Mouse (Mus musculus): Measurements from ENCODE around the gene Naaladl1. TPM values are rescaled to one million over a fixed set of nuclear protein-coding genes. Genes with fewer than 3 reads are reported as not detected.
"Not testable (repeated sequence)": the region's sequence is repeated elsewhere in the genome, so short reads cannot be mapped to it uniquely, and the experiment has no call there.

The Naaladl1 gene
- polyA plus RNA-seq, 1 experiment from 2014 or later, result 0.24 TPM

DNA sequence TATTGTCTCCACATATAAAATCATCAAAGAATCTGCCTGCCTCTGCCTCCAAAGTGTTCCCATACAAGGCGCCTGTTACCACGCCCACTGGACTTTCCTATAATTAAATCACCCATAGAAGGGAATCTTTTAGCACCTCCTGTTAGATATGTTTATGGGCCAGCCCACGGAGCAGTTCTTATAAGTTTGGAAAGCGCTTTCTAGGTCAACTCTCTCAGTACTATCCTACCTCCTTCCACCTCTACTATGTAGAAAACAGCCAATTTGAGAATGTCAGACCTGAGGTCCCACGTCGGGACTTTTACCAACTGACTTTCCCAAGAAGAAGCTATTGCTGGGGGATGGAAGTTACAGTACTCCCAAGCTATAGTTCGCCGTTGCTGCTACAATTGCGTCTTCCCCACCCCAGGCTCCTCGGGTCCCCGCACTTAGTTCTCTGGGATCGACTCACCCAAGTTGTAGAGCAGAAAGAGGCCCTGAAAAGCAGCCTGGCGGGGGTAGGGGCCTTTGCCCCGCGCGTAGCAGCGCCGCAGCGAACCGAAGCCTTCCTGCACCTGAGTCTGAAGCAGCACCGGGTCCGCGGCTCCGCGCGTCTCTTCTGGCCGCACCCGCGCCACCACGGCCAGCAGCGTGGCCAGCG is 11.9 kb downstream of the Naaladl1 start:
- H3K27me3 ChIP-seq (replicated peaks), result no peaks in the 10 kb centered on the region
- no peaks in the 10 kb centered on the region for H3K9me3 ChIP-seq
- H3K4me3 ChIP-seq, result peak overlapping the region; percentile 90
- H3K4me1 ChIP-seq, result peaks cover 22% of the 10 kb centered on the region
- no peak; the same call in 1 of the 2 replicates for ATAC-seq (ENCODE audit: extremely low read depth, insufficient number of reproducible peaks, low FRiP score, low TSS enrichment)
- H3K9ac ChIP-seq, result peak overlapping the region; percentile 94
- H3K4me2 ChIP-seq, result peak overlapping the region; percentile 92
- 5% methylated on average over 32 of the region's 32 CpGs for WGBS
- peak overlapping the region; percentile 97 for H3K27ac ChIP-seq (replicated peaks)
- H3K36me3 ChIP-seq, result peaks cover 50% of the 10 kb centered on the region

DNA sequence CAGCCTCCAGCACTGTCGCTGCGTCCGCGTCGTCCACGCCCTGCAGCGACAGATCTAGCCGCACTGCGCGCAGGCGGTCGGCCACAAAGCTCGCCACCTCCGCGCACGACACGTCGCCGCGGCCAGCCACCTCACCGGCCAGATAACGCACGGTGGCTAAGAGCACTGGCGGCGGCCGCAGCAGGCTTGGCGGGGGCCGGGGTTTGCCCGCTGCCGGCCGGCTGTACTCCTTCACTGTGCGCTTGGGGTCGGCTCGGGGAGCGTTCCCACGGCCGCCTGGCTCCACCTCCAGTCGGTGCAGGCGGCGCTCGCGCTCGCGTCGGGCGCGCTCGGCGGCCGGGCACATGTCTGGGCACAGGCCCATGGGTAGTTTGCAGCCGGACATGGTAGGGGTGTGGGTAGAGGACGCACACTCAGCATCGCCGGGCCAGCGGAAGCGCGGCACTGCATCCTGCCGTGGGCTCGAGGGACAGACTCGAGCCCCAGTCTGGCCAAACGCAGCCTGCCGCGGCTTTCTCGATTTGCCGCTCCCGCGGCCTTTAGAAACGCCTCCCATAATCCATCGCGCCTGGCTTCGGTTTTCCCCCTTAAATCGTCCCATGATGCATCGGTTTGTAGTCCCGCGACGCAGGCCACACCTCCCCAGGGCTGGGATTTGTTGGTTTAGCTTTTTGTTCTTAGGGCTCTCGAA is 12.5 kb downstream of the Naaladl1 start, which contains the start of gene Sac3d1:
Gene Sac3d1 (minus strand): TSS at position 665 of the 691 bp plus-strand sequence.
- peak; percentile 65; the same call in 1 of the 2 replicates for ATAC-seq (ENCODE audit: extremely low read depth, insufficient number of reproducible peaks, low FRiP score, low TSS enrichment)
- WGBS, result under 1% methylated on average over 77 of the region's 77 CpGs
- Histone ChIP-seq H3K4me3 (peak within 1 kb of the TSS; percentile 90), H3K9me3 (no peaks in the 10 kb centered on the region), H3K36me3 (peaks cover 50% of the 10 kb centered on the region), H3K4me1 (peaks cover 22% of the 10 kb centered on the region), H3K27me3 (replicated peaks) (no peaks in the 10 kb centered on the region), H3K9ac (peak within 1 kb of the TSS; percentile 94), H3K4me2 (peak within 1 kb of the TSS; percentile 92), H3K27ac (replicated peaks) (peak within 1 kb of the TSS; percentile 97)

DNA sequence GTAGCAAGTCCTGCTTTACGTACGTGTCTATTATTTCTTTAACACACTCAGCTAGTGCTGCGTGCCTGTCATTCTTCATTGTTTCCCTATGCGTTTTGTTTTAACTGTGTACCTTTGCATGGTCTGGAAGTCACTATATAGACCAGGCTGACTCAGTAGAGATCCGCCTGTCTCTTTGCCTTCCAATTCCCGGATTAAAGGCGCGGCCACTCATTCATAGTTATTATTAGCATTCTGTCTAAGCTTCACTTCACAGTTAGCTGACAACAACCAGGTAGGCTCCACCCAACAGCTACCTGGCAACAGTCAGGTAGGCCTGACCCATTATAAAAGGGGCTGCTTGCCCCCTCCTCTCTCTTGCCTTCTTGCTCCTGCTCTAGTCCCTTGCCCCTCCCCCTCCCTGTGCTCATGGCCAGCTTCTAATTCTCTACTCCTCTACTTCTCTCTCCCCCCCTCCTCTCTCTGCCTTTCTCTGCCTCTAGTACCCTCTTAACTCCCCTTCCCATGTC is 13.1 kb downstream of the Naaladl1 start:
- 2% methylated on average over 8 of the region's 8 CpGs for WGBS
- Histone ChIP-seq H3K4me3 (peak overlapping the region; percentile 90), H3K4me2 (peak overlapping the region; percentile 92), H3K9ac (peak overlapping the region; percentile 94), H3K27ac (replicated peaks) (peak overlapping the region; percentile 97), H3K4me1 (peaks cover 22% of the 10 kb centered on the region), H3K9me3 (no peaks in the 10 kb centered on the region), H3K27me3 (replicated peaks) (no peaks in the 10 kb centered on the region), H3K36me3 (peaks cover 48% of the 10 kb centered on the region)
- no peak for ATAC-seq (ENCODE audit: extremely low read depth, insufficient number of reproducible peaks, low FRiP score, low TSS enrichment)

DNA sequence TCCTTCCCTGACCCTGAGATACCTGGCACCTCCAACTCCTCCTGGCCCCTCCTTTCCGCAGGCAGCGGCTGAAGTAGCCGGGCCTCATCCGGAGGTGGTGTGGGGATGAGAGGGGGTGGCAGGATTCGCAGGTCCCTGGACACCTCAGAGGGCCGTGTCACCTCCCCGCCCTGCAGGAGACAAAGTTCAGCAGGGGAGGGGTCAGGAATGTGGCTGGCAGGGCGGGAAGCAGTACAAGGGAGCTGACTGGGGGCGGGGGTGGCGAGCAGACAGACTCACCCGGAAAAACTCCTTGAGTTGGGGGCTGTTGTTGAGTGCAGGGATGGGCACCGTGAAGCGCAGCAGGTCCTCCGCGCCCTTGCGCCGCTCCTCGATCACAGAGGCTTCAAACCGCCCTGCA is 16.2 kb downstream of the Naaladl1 start:
- ATAC-seq (ENCODE audit: extremely low read depth, insufficient number of reproducible peaks, low FRiP score, low TSS enrichment), result no peak
- no peak overlapping the region for H3K4me3 ChIP-seq
- no peak overlapping the region for H3K27ac ChIP-seq (replicated peaks)
- H3K4me1 ChIP-seq, result peaks cover 14% of the 10 kb centered on the region
- 22% methylated on average over 19 of the region's 19 CpGs for WGBS
- peaks cover 20% of the 10 kb centered on the region for H3K36me3 ChIP-seq
- H3K4me2 ChIP-seq, result peak overlapping the region; percentile 30; the same call in 1 of the 2 replicates
- no peaks in the 10 kb centered on the region for H3K27me3 ChIP-seq (replicated peaks)
- peak overlapping the region; percentile 59 for H3K9ac ChIP-seq
- H3K9me3 ChIP-seq, result no peaks in the 10 kb centered on the region; the same call in 1 of the 2 replicates

DNA sequence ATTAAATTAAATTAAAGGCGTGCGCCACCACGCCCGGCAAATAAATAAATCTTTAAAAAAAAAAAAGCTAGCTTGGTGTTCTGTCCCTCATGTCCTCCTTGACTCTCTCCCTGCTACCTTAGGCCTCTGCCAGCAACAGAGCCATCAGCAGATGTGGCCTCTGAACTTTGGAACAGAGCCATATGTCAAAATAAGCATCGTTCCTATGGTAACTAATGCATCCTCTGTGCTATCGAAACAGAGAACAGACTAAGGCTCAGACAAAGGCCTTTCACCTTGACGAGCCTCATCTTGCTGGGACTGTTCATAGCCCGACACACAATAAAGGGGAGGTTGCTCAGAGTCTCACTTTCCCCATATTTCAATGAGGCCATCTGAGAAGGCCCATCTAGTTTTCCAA is 17.7 kb downstream of the Naaladl1 start:
- no peak overlapping the region for H3K4me3 ChIP-seq
- peaks cover 14% of the 10 kb centered on the region for H3K4me1 ChIP-seq
- peaks cover 18% of the 10 kb centered on the region for H3K36me3 ChIP-seq
- no peak for ATAC-seq (ENCODE audit: extremely low read depth, insufficient number of reproducible peaks, low FRiP score, low TSS enrichment)
- no peak overlapping the region for H3K4me2 ChIP-seq
- H3K9me3 ChIP-seq, result no peaks in the 10 kb centered on the region; the same call in 1 of the 2 replicates
- 83% methylated on average over 8 of the region's 8 CpGs for WGBS
- no peak overlapping the region for H3K27ac ChIP-seq (replicated peaks)
- no peaks in the 10 kb centered on the region for H3K27me3 ChIP-seq (replicated peaks)
- H3K9ac ChIP-seq, result no peak overlapping the region; the same call in 1 of the 2 replicates

DNA sequence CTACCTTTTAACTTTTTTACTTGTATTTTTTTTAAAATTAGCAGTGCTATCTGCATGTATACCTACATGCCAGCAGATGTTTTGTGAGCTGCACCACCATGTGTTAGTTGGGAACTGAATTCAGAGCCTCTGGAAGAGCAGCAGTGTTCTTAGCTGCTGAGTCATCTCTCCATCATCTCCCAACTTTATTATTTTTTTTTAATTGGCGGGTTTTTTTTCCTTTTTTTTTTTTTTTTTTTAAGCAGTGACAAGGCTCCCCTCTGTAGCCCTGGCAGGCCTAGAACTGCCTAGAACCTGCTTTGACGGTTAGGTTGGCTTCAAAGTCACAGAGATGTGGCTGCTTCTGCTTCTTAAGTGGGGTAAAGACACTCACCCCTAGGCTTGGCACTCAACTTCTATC is 19.3 kb downstream of the Naaladl1 start:
- Histone ChIP-seq H3K4me2 (no peak overlapping the region), H3K4me1 (peaks cover 13% of the 10 kb centered on the region; the same call in 1 of the 2 replicates), H3K27me3 (replicated peaks) (no peaks in the 10 kb centered on the region), H3K4me3 (no peak overlapping the region), H3K27ac (replicated peaks) (no peak overlapping the region), H3K9ac (no peak overlapping the region), H3K9me3 (no peaks in the 10 kb centered on the region; the same call in 1 of the 2 replicates), H3K36me3 (peaks cover 16% of the 10 kb centered on the region)
- WGBS, result 75% methylated on average over 2 of the region's 2 CpGs
- no peak for ATAC-seq (ENCODE audit: extremely low read depth, insufficient number of reproducible peaks, low FRiP score, low TSS enrichment)

DNA sequence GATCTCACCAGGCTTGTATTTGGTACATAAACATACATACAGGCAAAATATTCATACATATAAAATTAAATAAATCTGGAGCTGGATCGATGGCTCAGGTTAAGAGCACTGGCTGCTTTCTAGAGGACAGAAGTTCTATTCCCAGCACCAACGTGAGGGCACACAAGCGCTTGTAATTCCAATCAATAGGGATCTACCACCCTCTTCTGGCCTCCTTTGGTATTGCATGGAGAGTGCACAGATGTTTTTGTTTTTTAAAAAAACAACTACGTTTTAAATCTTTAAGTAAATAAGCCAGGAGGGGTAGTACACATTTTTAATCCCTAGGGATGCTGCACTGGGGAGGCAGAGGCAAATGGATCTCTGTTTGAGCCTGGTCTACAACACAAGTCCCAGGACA is 20.7 kb downstream of the Naaladl1 start:
- Histone ChIP-seq H3K27me3 (replicated peaks) (no peaks in the 10 kb centered on the region), H3K4me2 (peak overlapping the region; percentile 73; the same call in 1 of the 2 replicates), H3K4me3 (no peak overlapping the region), H3K27ac (replicated peaks) (no peak overlapping the region), H3K36me3 (peaks cover 3% of the 10 kb centered on the region), H3K9me3 (no peaks in the 10 kb centered on the region; the same call in 1 of the 2 replicates), H3K4me1 (peaks cover 13% of the 10 kb centered on the region; the same call in 1 of the 2 replicates), H3K9ac (no peak overlapping the region)
- ATAC-seq (ENCODE audit: extremely low read depth, insufficient number of reproducible peaks, low FRiP score, low TSS enrichment), result no peak
- 23% methylated on average over 4 of the region's 4 CpGs for WGBS

DNA sequence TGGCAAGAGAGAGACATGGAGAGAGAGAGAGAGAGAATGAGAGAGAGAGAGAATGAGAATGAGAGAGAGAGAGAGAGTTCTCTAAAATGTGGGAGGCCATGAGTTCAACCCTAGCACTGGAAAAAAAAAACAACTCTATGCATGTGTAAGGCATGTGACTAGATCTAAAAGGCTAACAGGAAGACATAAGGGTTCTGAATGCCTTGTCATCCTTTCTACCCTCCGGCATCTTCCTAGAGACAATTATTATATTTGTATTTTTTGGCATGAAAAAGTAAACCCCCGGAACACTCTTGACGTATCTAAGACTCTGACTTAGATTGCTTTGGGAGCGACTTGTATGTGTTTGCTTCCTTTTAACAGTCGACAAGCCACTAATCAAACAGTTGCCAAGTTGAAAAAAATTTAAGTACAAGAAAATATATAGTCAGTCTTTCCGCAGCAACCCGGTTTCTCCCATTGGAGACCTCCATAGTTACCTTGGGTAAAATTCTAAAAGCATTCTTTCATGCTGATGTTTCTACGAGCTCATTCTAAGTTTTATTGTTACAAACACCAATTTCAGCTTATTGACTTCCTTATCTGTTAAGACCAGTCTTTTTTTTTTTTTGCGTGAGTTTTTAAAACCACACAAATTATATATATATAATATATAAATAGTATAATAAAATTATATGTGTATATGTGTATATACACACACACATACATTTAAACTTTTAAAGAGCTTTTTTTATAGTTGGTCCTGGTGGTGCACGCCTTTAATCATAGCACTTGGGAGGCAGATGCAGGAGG is 21.4 kb downstream of the Naaladl1 start:
- WGBS, result 69% methylated on average over 10 of the region's 10 CpGs
- peaks cover 13% of the 10 kb centered on the region; the same call in 1 of the 2 replicates for H3K4me1 ChIP-seq
- H3K4me3 ChIP-seq, result peak overlapping the region; percentile 63
- H3K36me3 ChIP-seq, result no peaks in the 10 kb centered on the region
- H3K4me2 ChIP-seq, result peak overlapping the region; percentile 73
- H3K9ac ChIP-seq, result peak overlapping the region; percentile 83
- no peaks in the 10 kb centered on the region for H3K27me3 ChIP-seq (replicated peaks)
- H3K9me3 ChIP-seq, result no peaks in the 10 kb centered on the region; the same call in 1 of the 2 replicates
- no peak for ATAC-seq (ENCODE audit: extremely low read depth, insufficient number of reproducible peaks, low FRiP score, low TSS enrichment)
- peak overlapping the region; percentile 90 for H3K27ac ChIP-seq (replicated peaks)

DNA sequence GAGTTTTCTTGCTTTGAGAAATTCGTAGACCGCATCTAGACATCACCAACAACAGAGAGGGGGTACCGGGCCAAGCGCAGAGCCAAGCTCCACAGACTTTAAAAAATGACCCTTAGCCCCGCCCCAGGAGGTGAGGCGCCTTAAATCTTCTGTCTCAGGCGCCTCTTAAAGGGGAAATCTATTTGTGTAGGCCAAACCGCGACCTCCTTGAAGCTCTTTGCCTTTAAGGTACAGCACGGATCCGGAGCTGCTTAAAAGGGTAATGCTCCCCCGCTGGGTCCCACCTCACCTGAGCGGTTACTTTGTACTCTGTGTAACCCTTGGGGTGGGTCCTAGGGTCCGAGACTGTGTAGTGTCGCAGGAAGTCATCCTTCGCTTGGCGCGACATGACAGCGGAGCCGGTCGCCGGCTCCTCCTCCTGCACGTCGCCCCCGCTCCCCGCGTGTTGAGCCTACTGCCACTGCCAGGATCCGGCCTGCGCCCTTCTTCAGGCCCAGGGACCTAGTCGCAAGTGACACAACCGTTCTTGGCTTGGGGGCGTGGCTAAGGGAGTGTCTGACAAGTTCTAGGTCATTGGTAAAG is 22.3 kb downstream of the Naaladl1 start, which contains the start of gene Snx15:
Gene Snx15 (minus strand): TSS at position 545 of the 582 bp plus-strand sequence.
- Histone ChIP-seq H3K36me3 (no peaks in the 10 kb centered on the region), H3K9ac (peak within 1 kb of the TSS; percentile 83), H3K27ac (replicated peaks) (peak within 1 kb of the TSS; percentile 90), H3K27me3 (replicated peaks) (no peaks in the 10 kb centered on the region), H3K4me3 (peak within 1 kb of the TSS; percentile 63), H3K4me1 (peaks cover 13% of the 10 kb centered on the region), H3K9me3 (no peaks in the 10 kb centered on the region; the same call in 1 of the 2 replicates), H3K4me2 (peak within 1 kb of the TSS; percentile 73)
- ATAC-seq (ENCODE audit: extremely low read depth, insufficient number of reproducible peaks, low FRiP score, low TSS enrichment), result peak; percentile 90
- 0% methylated on average over 32 of the region's 32 CpGs for WGBS

DNA sequence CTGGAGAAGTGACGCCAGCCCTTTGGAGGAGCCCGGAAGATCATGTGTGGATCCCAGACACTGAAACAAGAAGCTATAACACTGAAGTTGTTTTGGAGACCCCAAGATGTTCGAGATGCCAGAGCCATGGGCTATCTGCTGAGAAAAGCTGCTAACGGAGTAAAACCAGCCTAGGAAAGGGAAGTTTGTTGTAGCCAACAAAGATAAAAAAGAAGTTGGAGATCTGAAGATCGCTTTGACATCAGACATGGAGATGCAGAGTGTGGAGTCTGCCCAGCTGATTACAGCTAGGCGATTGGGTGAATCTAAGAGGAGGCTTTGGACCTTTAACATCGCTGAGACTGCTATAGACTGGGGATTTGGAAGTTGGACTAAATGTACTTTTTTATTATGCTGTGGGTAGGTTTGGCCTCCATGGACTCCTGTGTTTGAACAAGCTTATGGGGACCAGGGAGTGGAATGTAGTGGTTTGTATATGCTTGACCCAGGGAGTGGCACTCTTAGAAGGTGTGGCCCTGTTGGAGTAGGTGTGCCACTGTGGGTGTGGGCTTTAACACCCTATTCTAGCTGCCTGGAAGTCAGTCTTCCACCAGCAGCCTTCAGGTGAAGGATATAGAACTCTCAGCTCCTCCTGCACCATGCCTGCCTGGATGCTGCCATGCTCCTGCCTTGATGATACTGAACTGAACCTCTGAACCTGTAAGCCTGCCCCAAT is 25.0 kb downstream of the Naaladl1 start:
- not testable (repeated sequence) for H3K9ac ChIP-seq; H3K4me3 ChIP-seq; ATAC-seq (ENCODE audit: extremely low read depth, insufficient number of reproducible peaks, low FRiP score, low TSS enrichment); H3K27ac ChIP-seq (replicated peaks); H3K4me2 ChIP-seq; H3K9me3 ChIP-seq; H3K27me3 ChIP-seq (replicated peaks)
- Histone ChIP-seq H3K4me1 (peaks cover 13% of the 10 kb centered on the region), H3K36me3 (peaks cover 16% of the 10 kb centered on the region)
- WGBS, result 75% methylated on average over 7 of the region's 7 CpGs

All from heart, embryonic 13.5 days (tissue).